8 mouse cellular contexts compared by ENCODE assay signal in genomic region chr2:68861721-68862463, GRCm38 (mm10). TPM values are rescaled to one million over a fixed set of nuclear protein-coding genes. Genes with fewer than 3 reads are reported as not detected.
DNase-seq lines count a peak whose midpoint lies in the region; ATAC-seq and TF ChIP-seq lines count a peak whose summit lies in the region.

No protein-coding gene starts in this region.

- H3K4me1 ChIP-seq in hindbrain, embryonic 13.5 days (replicated peaks), result peaks cover 26% of the 10 kb centered on the region

- no peaks in the 10 kb centered on the region for H3K9me3 ChIP-seq in hindbrain, embryonic 13.5 days

- H3K27me3 ChIP-seq in Patski, result no peaks in the 10 kb centered on the region
- no peaks in the 10 kb centered on the region for H3K27me3 ChIP-seq in hindbrain, embryonic 13.5 days

- in situ Hi-C loops in Patski (cut with MboI; ENCODE audit: low pct_unique_long_range_greater_than_20kb), result loop anchor here (5.0 kb wide), 2 partner anchors 90 to 185 kb away; no protein-coding TSS in a partner anchor

- H3K4me3 ChIP-seq in hindbrain, embryonic 13.5 days, result peak overlapping the region; percentile 88

- peak overlapping the region; percentile 97 for H3K9ac ChIP-seq in hindbrain, embryonic 13.5 days

- ATAC-seq in Patski, result peak; percentile 53
- ATAC-seq in hindbrain, embryonic 13.5 days (ENCODE audit: low FRiP score), result peak; percentile 79
- peak; percentile 16 for ATAC-seq in megakaryocyte, adult 5-6 weeks (ENCODE audit: poor library complexity, severe bottlenecking)

- H3K4me2 ChIP-seq in hindbrain, embryonic 13.5 days, result peak overlapping the region; percentile 65

- DNase-seq in Patski (ENCODE audit: low read depth, low spot score), result no peak
- DNase-seq in cerebellum, adult 9-11 months, result peak; percentile 73
- peak; percentile 32 to 34 for DNase-seq in frontal cortex, postnatal 25 days (ENCODE audit: low spot score in 2 of 2)
- DNase-seq in layer of hippocampus, postnatal 36 days, result peak; percentile 50 to 69
- peak; percentile 66 to 67 for DNase-seq in right cerebral cortex, postnatal 10 days (ENCODE audit: low spot score in 2 of 2)
- DNase-seq in natural killer cell, adult 2 months (ENCODE audit: low spot score in 2 of 2), result no peak

- CTCF ChIA-PET in Patski (lab: Charles Lee), result interaction anchor here (1.7 kb wide), 1 partner anchor 12 kb away, joined by 4 read pairs; no protein-coding TSS in a partner anchor

- POLR2A ChIA-PET in Patski (lab: Charles Lee), result no interaction called here

- WGBS in hindbrain, embryonic 13.5 days, result under 1% methylated on average over 64 of the region's 64 CpGs

- no peak for TF ChIP-seq CTCF in Patski (IDR thresholded peaks at IDR 0.05)

- H3K36me3 ChIP-seq in hindbrain, embryonic 13.5 days, result no peaks in the 10 kb centered on the region

- H3K27ac ChIP-seq in hindbrain, embryonic 13.5 days, result peak overlapping the region; percentile 93

RNA-seq across cellular contexts. Expression of gene Cers6, which starts 0.7 kb away (rescaled TPM):
- polyA plus RNA-seq in Patski (2021), result 24.8 TPM
- 64.5 and 66.6 TPM in 2 replicates for polyA plus RNA-seq in hindbrain, embryonic 13.5 days (2015; fragmentation: Nextera tagmentation; extraction: Ambion mirVana)
- total RNA-seq in layer of hippocampus, postnatal 36 days (2021), result 100 to 1,000 TPM in 1 of 2 experiments, 10 to 100 TPM in 1; 96.5 to 109 TPM
- total RNA-seq in megakaryocyte, adult 5-6 weeks (2015), result 133 and 146 TPM in 2 replicates
- total RNA-seq in megakaryocyte, adult 5-6 weeks (2017), result 64.6 and 82.4 TPM in 2 replicates

Comparison
In these comparisons a context has a peak if more than half of its experiments do, and no peak if none do; other contexts are left out.
1. ATAC-seq: peak in every context shown above with its lines; median percentile 79 in hindbrain, embryonic 13.5 days; 53 in Patski; 16 in megakaryocyte, adult 5-6 weeks.
2. DNase-seq: peak in cerebellum, adult 9-11 months (single experiment), frontal cortex, postnatal 25 days (2 of 2), layer of hippocampus, postnatal 36 days (2 of 2) and right cerebral cortex, postnatal 10 days (2 of 2); none in Patski (single experiment) and natural killer cell, adult 2 months (0 of 2).